Mouse (Mus musculus): ENCODE measurements around the gene 4931409K22Rik. TPM values are rescaled to one million over a fixed set of nuclear protein-coding genes. Genes with fewer than 3 reads are reported as not detected.

Gene 4931409K22Rik
- total RNA-seq, 1 experiment = 0.13 TPM

DNA sequence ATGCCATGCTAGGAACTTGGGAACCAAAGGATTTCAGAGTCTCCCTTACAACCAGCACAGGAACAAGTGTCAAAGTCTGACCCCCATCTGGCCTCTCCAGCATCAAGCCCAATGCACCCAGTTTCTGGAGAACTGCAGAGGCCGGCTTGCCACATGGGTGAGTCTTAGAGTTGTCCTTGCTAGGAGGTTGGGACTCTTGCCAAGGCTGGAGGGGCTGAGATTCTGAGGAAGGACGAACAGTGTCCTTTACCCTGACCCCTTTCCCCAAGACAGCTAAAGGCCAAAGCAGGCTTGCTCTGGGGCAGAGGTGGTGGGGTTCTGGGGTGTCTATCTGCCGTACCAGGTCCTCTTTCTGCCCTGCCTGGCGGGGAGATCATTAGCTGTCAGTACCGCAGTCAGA is 20.1 kb downstream of the 4931409K22Rik start:
- in situ Hi-C loops (cut with MboI; ENCODE audit: low sequenced_read_pairs in 2 of 2, unreplicated experiment in 2 of 2) = no loop called here
- TF ChIP-seq MAFK (IDR thresholded peaks at IDR 0.05; ENCODE audit: insufficient read depth, low read depth, low read length) (no peak), HCFC1 (IDR thresholded peaks at IDR 0.05; ENCODE audit: borderline replicate concordance, insufficient read depth, low read length) (no peak), CHD2 (IDR thresholded peaks at IDR 0.05; ENCODE audit: low read depth, low read length) (no peak), ZC3H11A (IDR thresholded peaks at IDR 0.05; ENCODE audit: borderline replicate concordance, low read depth, low read length) (no peak), ZNF384 (IDR thresholded peaks at IDR 0.05; ENCODE audit: low read depth, low read length) (no peak)
- H3K9ac ChIP-seq (ENCODE audit: insufficient read depth, low read depth, low read length, poor library complexity, severe bottlenecking) = no peak overlapping the region

DNA sequence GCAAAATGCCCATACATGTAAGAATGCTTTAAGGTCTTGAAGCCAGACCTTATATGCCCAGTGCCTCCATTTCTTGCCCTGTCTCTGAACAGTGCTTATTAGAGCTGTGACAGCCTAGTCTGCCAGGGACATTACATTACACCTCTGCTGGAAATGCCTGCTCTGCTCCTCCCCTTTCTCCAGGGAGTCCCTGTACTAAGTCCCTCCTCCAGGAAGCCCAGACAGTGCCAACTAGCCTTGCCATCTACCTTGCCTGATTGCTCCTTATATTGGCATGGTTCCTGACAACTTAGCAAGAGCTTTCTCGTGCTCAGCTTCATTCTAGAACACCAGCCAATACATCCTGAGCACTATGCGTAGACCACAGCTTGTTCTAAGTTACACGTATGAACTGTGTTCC is 20.9 kb downstream of the 4931409K22Rik start:
- Histone ChIP-seq H3K9me3 (ENCODE audit: control insufficient read depth, insufficient read depth, low read depth, low read length) (no peaks in the 10 kb centered on the region), H3K36me3 (ENCODE audit: control insufficient read depth, insufficient read depth, low read length, poor library complexity, severe bottlenecking) (no peaks in the 10 kb centered on the region), H3K4me3 (ENCODE audit: insufficient read depth in 1 of 2, low read depth in 1 of 2, low read length in 2 of 2, poor library complexity in 1 of 2, severe bottlenecking in 1 of 2) (no peak overlapping the region), H3K27ac (ENCODE audit: insufficient read depth, low read depth, low read length, poor library complexity, severe bottlenecking) (no peak overlapping the region), H3K4me1 (ENCODE audit: control insufficient read depth in 2 of 2, insufficient read depth in 2 of 2, low read length in 2 of 2, poor library complexity in 1 of 2) (peaks cover 2 to 19% of the 10 kb centered on the region in 2 experiments; a peak in 2 of 4 replicates), H3K9ac (ENCODE audit: insufficient read depth, low read depth, low read length, poor library complexity, severe bottlenecking) (no peak overlapping the region)
- in situ Hi-C loops (cut with MboI; ENCODE audit: low sequenced_read_pairs in 2 of 2, unreplicated experiment in 2 of 2) = no loop called here
- TF ChIP-seq ZNF384 (IDR thresholded peaks at IDR 0.05; ENCODE audit: low read depth, low read length) (no peak), CHD2 (IDR thresholded peaks at IDR 0.05; ENCODE audit: low read depth, low read length) (no peak), HCFC1 (IDR thresholded peaks at IDR 0.05; ENCODE audit: borderline replicate concordance, insufficient read depth, low read length) (no peak), MAFK (IDR thresholded peaks at IDR 0.05; ENCODE audit: insufficient read depth, low read depth, low read length) (no peak), ZC3H11A (IDR thresholded peaks at IDR 0.05; ENCODE audit: borderline replicate concordance, low read depth, low read length) (no peak)
- DNase-seq (ENCODE audit: low read depth, low spot score) = no peak

More for the DNA sequence above, 20.1 kb downstream of the 4931409K22Rik start:
- H3K36me3 ChIP-seq (ENCODE audit: control insufficient read depth, insufficient read depth, low read length, poor library complexity, severe bottlenecking) = no peaks in the 10 kb centered on the region
- H3K27ac ChIP-seq (ENCODE audit: insufficient read depth, low read depth, low read length, poor library complexity, severe bottlenecking) = no peak overlapping the region
- H3K4me3 ChIP-seq (ENCODE audit: insufficient read depth in 1 of 2, low read depth in 1 of 2, low read length in 2 of 2, poor library complexity in 1 of 2, severe bottlenecking in 1 of 2) = no peak overlapping the region
- H3K4me1 ChIP-seq (ENCODE audit: control insufficient read depth in 2 of 2, insufficient read depth in 2 of 2, low read length in 2 of 2, poor library complexity in 1 of 2) = peaks cover 2 to 25% of the 10 kb centered on the region in 2 experiments; a peak in 2 of 4 replicates
- no peak for DNase-seq (ENCODE audit: low read depth, low spot score)
- H3K9me3 ChIP-seq (ENCODE audit: control insufficient read depth, insufficient read depth, low read depth, low read length) = no peaks in the 10 kb centered on the region

GRCm38 (mm10) chr5:24534292-24534691 is 22.3 kb downstream of the 4931409K22Rik start:
- no peak for DNase-seq (ENCODE audit: low read depth, low spot score)
- no peaks in the 10 kb centered on the region for H3K36me3 ChIP-seq (ENCODE audit: control insufficient read depth, insufficient read depth, low read length, poor library complexity, severe bottlenecking)
- H3K27ac ChIP-seq (ENCODE audit: insufficient read depth, low read depth, low read length, poor library complexity, severe bottlenecking) = no peak overlapping the region
- no peak for TF ChIP-seq CHD2 (IDR thresholded peaks at IDR 0.05; ENCODE audit: low read depth, low read length)
- no peak for TF ChIP-seq ZC3H11A (IDR thresholded peaks at IDR 0.05; ENCODE audit: borderline replicate concordance, low read depth, low read length)
- TF ChIP-seq ZNF384 (IDR thresholded peaks at IDR 0.05; ENCODE audit: low read depth, low read length) = no peak
- TF ChIP-seq HCFC1 (IDR thresholded peaks at IDR 0.05; ENCODE audit: borderline replicate concordance, insufficient read depth, low read length) = no peak
- TF ChIP-seq MAFK (IDR thresholded peaks at IDR 0.05; ENCODE audit: insufficient read depth, low read depth, low read length) = no peak
- H3K4me3 ChIP-seq (ENCODE audit: insufficient read depth in 1 of 2, low read depth in 1 of 2, low read length in 2 of 2, poor library complexity in 1 of 2, severe bottlenecking in 1 of 2) = no peak overlapping the region
- peaks cover 0 to 16% of the 10 kb centered on the region in 2 experiments; a peak in 2 of 4 replicates for H3K4me1 ChIP-seq (ENCODE audit: control insufficient read depth in 2 of 2, insufficient read depth in 2 of 2, low read length in 2 of 2, poor library complexity in 1 of 2)
- in situ Hi-C loops (cut with MboI; ENCODE audit: low sequenced_read_pairs in 2 of 2, unreplicated experiment in 2 of 2) = no loop called here
- H3K9me3 ChIP-seq (ENCODE audit: control insufficient read depth, insufficient read depth, low read depth, low read length) = no peaks in the 10 kb centered on the region
- no peak overlapping the region for H3K9ac ChIP-seq (ENCODE audit: insufficient read depth, low read depth, low read length, poor library complexity, severe bottlenecking)

DNA sequence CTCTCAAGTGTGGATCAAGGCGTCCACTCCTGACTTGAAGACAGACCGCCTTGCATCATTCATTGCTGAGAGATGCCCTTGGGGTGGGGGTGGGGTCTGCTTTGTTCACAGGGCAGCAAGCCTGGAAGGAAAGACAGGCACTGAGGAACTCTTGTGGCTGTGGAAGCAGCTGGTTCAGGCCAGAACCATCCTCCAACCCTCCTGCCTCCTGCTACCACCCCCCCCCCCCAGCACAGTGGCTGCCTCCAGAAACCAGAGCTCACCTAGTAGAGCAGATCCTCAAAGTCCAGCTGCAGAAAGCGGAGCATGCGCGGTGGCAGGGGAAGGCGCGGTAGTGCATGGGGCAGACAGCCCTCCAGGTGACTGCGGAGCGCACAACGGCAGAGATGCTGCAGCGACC is 23.2 kb downstream of the 4931409K22Rik start:
- TF ChIP-seq ZC3H11A (IDR thresholded peaks at IDR 0.05; ENCODE audit: borderline replicate concordance, low read depth, low read length) (no peak), ZNF384 (IDR thresholded peaks at IDR 0.05; ENCODE audit: low read depth, low read length) (no peak), HCFC1 (IDR thresholded peaks at IDR 0.05; ENCODE audit: borderline replicate concordance, insufficient read depth, low read length) (no peak), MAFK (IDR thresholded peaks at IDR 0.05; ENCODE audit: insufficient read depth, low read depth, low read length) (no peak), CHD2 (IDR thresholded peaks at IDR 0.05; ENCODE audit: low read depth, low read length) (no peak)
- Histone ChIP-seq H3K4me1 (ENCODE audit: control insufficient read depth in 2 of 2, insufficient read depth in 2 of 2, low read length in 2 of 2, poor library complexity in 1 of 2) (peaks cover 0 to 16% of the 10 kb centered on the region in 2 experiments; a peak in 2 of 4 replicates), H3K9me3 (ENCODE audit: control insufficient read depth, insufficient read depth, low read depth, low read length) (no peaks in the 10 kb centered on the region), H3K36me3 (ENCODE audit: control insufficient read depth, insufficient read depth, low read length, poor library complexity, severe bottlenecking) (no peaks in the 10 kb centered on the region), H3K9ac (ENCODE audit: insufficient read depth, low read depth, low read length, poor library complexity, severe bottlenecking) (peak overlapping the region; percentile 43; the same call in 1 of the 2 replicates), H3K4me3 (ENCODE audit: insufficient read depth in 1 of 2, low read depth in 1 of 2, low read length in 2 of 2, poor library complexity in 1 of 2, severe bottlenecking in 1 of 2) (peak overlapping the region; percentile 40 to 57), H3K27ac (ENCODE audit: insufficient read depth, low read depth, low read length, poor library complexity, severe bottlenecking) (no peak overlapping the region; the same call in 1 of the 2 replicates)
- in situ Hi-C loops (cut with MboI; ENCODE audit: low sequenced_read_pairs in 2 of 2, unreplicated experiment in 2 of 2) = no loop called here
- no peak for DNase-seq (ENCODE audit: low read depth, low spot score)
